Mouse (Mus musculus) kidney, adult 2 months (tissue): ENCODE results near the gene Nsrp1.

Source experiments
- CTCF ChIP-seq: fragments of 200-500 bp; conservative IDR thresholded peaks from 2 replicates; pipeline ENCODE4 v1.5.1; 2011; ENCODE audit warnings: low read depth, mild to moderate bottlenecking, control low read depth, low read length, moderate library complexity, mixed read lengths; ENCODE audit not compliant: insufficient read depth, insufficient read length
- POLR2A ChIP-seq: fragments of 200-500 bp; IDR thresholded peaks from one replicate; pipeline ENCODE4 v1.6.1; 2011; ENCODE audit warnings: low read depth, low read length, control low read depth

DNA sequence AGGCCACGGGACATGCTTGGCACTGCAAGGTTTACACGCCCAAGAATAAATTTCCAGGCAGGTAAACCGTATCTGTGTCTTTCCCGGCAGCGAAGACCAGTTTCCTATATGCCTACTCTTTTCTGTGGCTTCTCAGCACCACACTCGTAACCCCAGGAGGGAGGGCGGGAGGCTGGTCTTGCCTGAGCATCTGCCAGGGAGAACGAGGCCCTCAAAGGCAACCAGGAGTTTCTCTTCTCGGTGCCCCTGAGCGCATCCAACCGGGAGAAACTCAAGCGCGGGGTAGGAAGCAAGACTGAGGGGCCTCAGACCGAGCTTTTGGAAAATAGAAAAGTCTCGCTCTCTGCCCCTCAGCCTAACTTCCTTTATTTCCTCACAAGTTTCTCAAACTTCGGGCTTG, 443 bp downstream of the Nsrp1 start:
- TF ChIP-seq CTCF (no peak), POLR2A (no peak)
